Mouse (Mus musculus) MEL (cell line): ENCODE data around the gene Tas2r123. TPM values are rescaled to one million over a fixed set of nuclear protein-coding genes. Genes with fewer than 3 reads are reported as not detected.

Source experiments
- DNase-seq: peaks from one replicate; pipeline ENCODE4 v3.0.0; 2011; ENCODE audit warnings: low read depth, low spot score
- H3K27ac ChIP-seq: 2 replicates; pipeline ENCODE4 v1.5.1; 2012; ENCODE audit warnings: low read depth, mild to moderate bottlenecking, control low read depth, low read length, moderate library complexity; ENCODE audit not compliant: control insufficient read depth
- H3K27me3 ChIP-seq, 2 experiments: fragments of 150-350 bp in 1 of 2; sonication (generic) in 1 of 2; 2 replicates each; pipeline ENCODE4 v1.6.1; 2012; ENCODE audit warnings: low read length in 2 of 2, mild to moderate bottlenecking in 2 of 2, improper control_type of control experiment in 1 of 2, moderate library complexity in 1 of 2; ENCODE audit not compliant: insufficient read depth in 2 of 2, control insufficient read depth in 1 of 2
- H3K36me3 ChIP-seq, 2 experiments: 2 replicates each; pipeline ENCODE4 v1.6.1; 2012 to 2014; ENCODE audit warnings: low read length in 2 of 2, improper control_type of control experiment in 1 of 2, inconsistent platforms in 1 of 2, mild to moderate bottlenecking in 1 of 2; ENCODE audit not compliant: insufficient read depth in 2 of 2, control insufficient read depth in 1 of 2
- H3K4me1 ChIP-seq, 2 experiments: fragments of 150-350 bp in 1 of 2; sonication (generic) in 1 of 2; 2 replicates each; pipeline ENCODE4 v1.6.1; 2012; ENCODE audit warnings: low read length in 2 of 2, improper control_type of control experiment in 1 of 2, mild to moderate bottlenecking in 1 of 2; ENCODE audit not compliant: insufficient read depth in 2 of 2, control insufficient read depth in 1 of 2
- H3K4me3 ChIP-seq, 2 experiments: fragments of 150-350 bp in 1 of 2; sonication (generic) in 1 of 2; 2 replicates each; pipeline ENCODE4 v1.5.1; 2012; ENCODE audit warnings: low read depth in 2 of 2, low read length in 2 of 2, mild to moderate bottlenecking in 2 of 2, moderate library complexity in 2 of 2, control low read depth in 1 of 2, improper control_type of control experiment in 1 of 2; ENCODE audit not compliant: control insufficient read depth in 1 of 2, insufficient read depth in 1 of 2
- H3K79me2 ChIP-seq: 2 replicates; pipeline ENCODE4 v1.6.1; 2012; ENCODE audit warnings: mild to moderate bottlenecking, low read length, moderate library complexity; ENCODE audit not compliant: control insufficient read depth, poor library complexity, insufficient read depth
- H3K9ac ChIP-seq: 2 replicates; pipeline ENCODE4 v1.6.1; 2012; ENCODE audit warnings: low read depth, mild to moderate bottlenecking, control low read depth, low read length, moderate library complexity; ENCODE audit not compliant: control insufficient read depth, poor library complexity, severe bottlenecking
- H3K9me3 ChIP-seq: fragments of 150-350 bp; sonication (generic); replicated peaks from 2 replicates; pipeline ENCODE4 v1.6.1; 2012; ENCODE audit warnings: mild to moderate bottlenecking, low read length, improper control_type of control experiment, moderate library complexity; ENCODE audit not compliant: insufficient read depth
- ELF1 ChIP-seq: IDR thresholded peaks from 2 replicates; pipeline ENCODE4 v1.6.1; 2014; ENCODE audit warnings: low read depth, mild to moderate bottlenecking, inconsistent platforms, low read length, improper control_type of control experiment, moderate library complexity
- KAT2A ChIP-seq: conservative IDR thresholded peaks from 2 replicates; pipeline ENCODE4 v1.6.1; 2012; ENCODE audit warnings: low read depth, low read length, improper control_type of control experiment, inconsistent platforms
- MYB ChIP-seq: IDR thresholded peaks from 2 replicates; pipeline ENCODE4 v1.6.1; 2011; ENCODE audit warnings: mild to moderate bottlenecking, low read depth, low read length, improper control_type of control experiment
- MYC ChIP-seq: IDR thresholded peaks from 2 replicates; pipeline ENCODE4 v1.6.1; 2011; ENCODE audit warnings: low read depth, mild to moderate bottlenecking, low read length, improper control_type of control experiment, moderate library complexity
- NELFE ChIP-seq: IDR thresholded peaks from 2 replicates; pipeline ENCODE4 v1.6.1; 2011; ENCODE audit warnings: low read depth, low read length, improper control_type of control experiment
- RCOR1 ChIP-seq: IDR thresholded peaks from 2 replicates; pipeline ENCODE4 v1.6.1; 2012; ENCODE audit warnings: low read depth, mild to moderate bottlenecking, inconsistent platforms, low read length, improper control_type of control experiment
- polyA plus RNA-seq, 2 experiments: library from polyadenylated mRNA; stranded (reverse) in 1 of 2; unstranded in 1 of 2; fragments of >175 nt in 1 of 2; fragments of >200 nt in 1 of 2; gene quantifications; 2 replicates each; pipeline versions ENCODE4 v1.2.1 to v1.2.4; 2012; ENCODE audit warnings: low replicate concordance in 2 of 2, low read depth in 1 of 2; ENCODE audit not compliant: insufficient read length in 2 of 2, insufficient read depth in 1 of 2, missing spikeins in 1 of 2
- total RNA-seq: library from RNA; depleted of rRNA; stranded (reverse); fragments of 300-350 nt; gene quantifications from 2 replicates; pipeline ENCODE4 v1.2.3, GENCODE M21; 2012; rRNA removed

Gene Tas2r123
- total and polyA plus RNA-seq, 3 experiments, result not detected

DNA sequence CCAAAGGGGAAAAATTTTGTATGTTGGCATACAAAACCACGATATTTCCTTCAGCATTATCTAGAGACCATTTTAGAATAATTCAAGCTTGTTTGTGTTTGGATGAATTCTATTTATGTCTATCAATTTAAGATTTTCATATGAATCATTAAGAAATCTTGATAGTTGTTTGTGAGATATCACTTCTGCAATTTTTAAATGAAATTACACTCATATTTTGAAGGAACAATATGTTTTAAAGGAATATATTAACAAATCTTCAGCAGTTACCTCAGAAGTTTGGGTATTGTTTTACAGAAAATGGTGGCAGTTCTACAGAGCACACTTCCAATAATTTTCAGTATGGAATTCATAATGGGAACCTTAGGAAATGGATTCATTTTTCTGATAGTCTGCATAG, 45.8 kb downstream of the Tas2r123 start, which contains the start of gene Tas2r113:
Tas2r113 (plus strand) TSS at position 301 of the 400 bp plus-strand sequence.
- Histone ChIP-seq H3K4me3 (no peak within 1 kb of the TSS), H3K79me2 (no peaks in the 10 kb centered on the region), H3K9ac (no peak within 1 kb of the TSS), H3K36me3 (no peaks in the 10 kb centered on the region), H3K9me3 (no peaks in the 10 kb centered on the region), H3K4me1 (no peaks in the 10 kb centered on the region), H3K27me3 (no peaks in the 10 kb centered on the region), H3K27ac (no peak within 1 kb of the TSS)
- DNase-seq, result no peak
- TF ChIP-seq MYB, result no peak
- TF ChIP-seq RCOR1, result no peak
- TF ChIP-seq KAT2A, result no peak
- no peak for TF ChIP-seq MYC
- no peak for TF ChIP-seq NELFE
- TF ChIP-seq ELF1, result no peak

Other genes starting within 250 kb of the Tas2r123 start
- gene A630073D07Rik, start 195.6 kb upstream of the Tas2r123 start, total RNA-seq, result not detected in 2 replicates
- gene A630073D07Rik, start 195.6 kb upstream of the Tas2r123 start, polyA plus RNA-seq, result not detected
- gene Tas2r120, start 190.2 kb upstream of the Tas2r123 start, total RNA-seq, result not detected in 2 replicates
- gene Tas2r120, start 190.2 kb upstream of the Tas2r123 start, polyA plus RNA-seq, result not detected
- not detected in 2 replicates for gene Tas2r121, start 146.1 kb upstream of the Tas2r123 start, total RNA-seq
- not detected for gene Tas2r121, start 146.1 kb upstream of the Tas2r123 start, polyA plus RNA-seq
- gene Tas2r122, start 135.2 kb upstream of the Tas2r123 start, total RNA-seq, result not detected in 2 replicates
- gene Tas2r122, start 135.2 kb upstream of the Tas2r123 start, polyA plus RNA-seq, result not detected
- gene Tas2r115, start 109.1 kb upstream of the Tas2r123 start, total RNA-seq, result not detected in 2 replicates
- not detected for gene Tas2r115, start 109.1 kb upstream of the Tas2r123 start, polyA plus RNA-seq
- gene Tas2r124, start 92.4 kb upstream of the Tas2r123 start, total RNA-seq, result not detected in 2 replicates
- not detected for gene Tas2r124, start 92.4 kb upstream of the Tas2r123 start, polyA plus RNA-seq
- gene Tas2r102, start 85.0 kb upstream of the Tas2r123 start, total RNA-seq, result not detected in 2 replicates
- not detected for gene Tas2r102, start 85.0 kb upstream of the Tas2r123 start, polyA plus RNA-seq
- gene Tas2r136, start 69.0 kb upstream of the Tas2r123 start, total RNA-seq, result not detected in 2 replicates
- not detected for gene Tas2r136, start 69.0 kb upstream of the Tas2r123 start, polyA plus RNA-seq
- not detected in 2 replicates for gene Tas2r117, start 44.3 kb upstream of the Tas2r123 start, total RNA-seq
- not detected for gene Tas2r117, start 44.3 kb upstream of the Tas2r123 start, polyA plus RNA-seq
- not detected in 2 replicates for gene Tas2r116, start 8.3 kb downstream of the Tas2r123 start, total RNA-seq
- gene Tas2r116, start 8.3 kb downstream of the Tas2r123 start, polyA plus RNA-seq, result not detected
- not detected in 2 replicates for gene Tas2r110, start 20.9 kb downstream of the Tas2r123 start, total RNA-seq
- not detected for gene Tas2r110, start 20.9 kb downstream of the Tas2r123 start, polyA plus RNA-seq
- gene Tas2r113, start 45.9 kb downstream of the Tas2r123 start, total RNA-seq, result not detected in 2 replicates
- not detected for gene Tas2r113, start 45.9 kb downstream of the Tas2r123 start, polyA plus RNA-seq
- gene Tas2r125, start 62.5 kb downstream of the Tas2r123 start, total RNA-seq, result not detected in 2 replicates
- not detected for gene Tas2r125, start 62.5 kb downstream of the Tas2r123 start, polyA plus RNA-seq
- gene Tas2r129, start 104.0 kb downstream of the Tas2r123 start, total RNA-seq, result not detected in 2 replicates
- gene Tas2r129, start 104.0 kb downstream of the Tas2r123 start, polyA plus RNA-seq, result not detected
- gene Tas2r131, start 110.8 kb downstream of the Tas2r123 start, total RNA-seq, result not detected in 2 replicates
- gene Tas2r131, start 110.8 kb downstream of the Tas2r123 start, polyA plus RNA-seq, result not detected
- gene Tas2r109, start 133.8 kb downstream of the Tas2r123 start, total RNA-seq, result not detected in 2 replicates
- not detected for gene Tas2r109, start 133.8 kb downstream of the Tas2r123 start, polyA plus RNA-seq
- not detected in 2 replicates for gene Tas2r103, start 190.0 kb downstream of the Tas2r123 start, total RNA-seq
- gene Tas2r103, start 190.0 kb downstream of the Tas2r123 start, polyA plus RNA-seq, result not detected
- gene Tas2r140, start 208.7 kb downstream of the Tas2r123 start, total RNA-seq, result not detected in 2 replicates
- not detected for gene Tas2r140, start 208.7 kb downstream of the Tas2r123 start, polyA plus RNA-seq